Mouse (Mus musculus) embryo, embryonic 11.5 days (tissue): ENCODE data around the gene Gck.
"Not testable (repeated sequence)": the region's sequence is repeated elsewhere in the genome, so short reads cannot be mapped to it uniquely, and the experiment has no call there.

Experiments used
- DNase-seq: peaks from one replicate; pipeline ENCODE4 v3.0.0-alpha.2; 2012; ENCODE audit warnings: low read depth, low spot score

The Gck gene

GRCm38 (mm10) chr11:5954965-5955504, 5.2 kb upstream of the Gck start:
- DNase-seq, result no peak

DNA sequence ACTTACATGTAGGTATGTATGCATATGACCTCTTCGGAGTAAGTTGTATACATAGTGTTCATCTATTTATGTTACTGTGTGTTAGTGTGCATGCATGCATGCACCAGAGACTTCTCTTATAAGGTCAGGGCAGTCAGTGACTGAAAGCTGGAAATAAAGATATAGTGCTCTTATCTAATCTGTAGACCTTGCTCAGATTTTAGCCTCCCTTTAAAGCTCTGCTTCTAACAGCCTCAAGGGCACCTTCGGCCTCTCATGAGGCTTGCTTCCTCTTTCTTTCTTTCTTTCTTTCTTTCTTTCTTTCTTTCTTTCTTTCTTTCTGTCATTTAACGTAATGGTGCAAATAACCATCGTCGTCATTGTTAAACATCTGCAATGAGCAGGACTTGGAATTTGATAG, 4.6 kb upstream of the Gck start:
- no peak for DNase-seq

- no peak for DNase-seq
Observed at GRCm38 (mm10) chr11:5953130-5953765, 3.4 kb upstream of the Gck start.

GRCm38 (mm10) chr11:5952501-5952900, 2.6 kb upstream of the Gck start:
- no peak for DNase-seq

- no peak for DNase-seq
Observed at GRCm38 (mm10) chr11:5948546-5949250, 1.2 kb downstream of the Gck start.

GRCm38 (mm10) chr11:5947796-5948195, 2.1 kb downstream of the Gck start:
- DNase-seq, result no peak

DNA sequence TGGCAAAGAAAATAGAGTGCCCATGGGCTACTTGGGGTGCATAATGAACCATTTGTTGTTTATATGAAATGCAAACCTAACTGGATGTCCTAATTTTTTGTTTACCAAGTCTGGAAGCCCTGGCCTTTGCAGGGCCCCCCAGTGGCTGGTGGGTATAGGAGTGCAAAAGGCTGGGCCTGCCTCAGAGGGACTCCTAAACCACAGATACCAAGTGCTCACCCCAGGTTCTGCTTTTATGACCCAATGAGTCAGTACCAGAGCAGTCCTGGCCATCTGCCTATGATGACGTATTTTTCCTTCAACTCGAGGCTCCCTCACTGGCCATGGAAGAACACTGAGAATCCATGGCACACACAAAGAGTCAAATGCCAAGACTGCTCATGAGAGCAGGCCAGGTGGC, 4.8 kb downstream of the Gck start:
- no peak for DNase-seq

DNA sequence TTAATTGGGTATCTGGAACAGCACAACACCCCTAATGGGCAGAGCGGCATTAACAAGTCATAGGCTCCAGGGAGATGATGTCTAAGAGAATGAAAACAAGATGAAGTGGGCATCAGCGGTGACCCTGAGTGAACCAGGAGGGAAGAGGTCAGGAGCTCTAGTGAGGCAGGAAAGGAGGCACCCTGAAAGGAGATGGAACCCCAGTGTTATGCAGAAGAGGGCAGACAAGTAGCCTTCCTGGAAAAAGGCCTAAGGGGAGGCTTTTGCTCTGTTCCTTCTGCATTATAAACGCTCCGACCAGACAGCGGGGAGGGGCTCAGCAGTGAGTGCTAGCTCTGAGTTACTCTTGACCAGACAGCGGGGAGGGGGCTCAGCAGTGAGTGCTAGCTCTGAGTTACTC, 6.9 kb downstream of the Gck start:
- no peak for DNase-seq

- not testable (repeated sequence) for DNase-seq
Observed at GRCm38 (mm10) chr11:5934531-5934930, 15.3 kb downstream of the Gck start.

- not testable (repeated sequence) for DNase-seq
Observed at GRCm38 (mm10) chr11:5931947-5932346, 17.9 kb downstream of the Gck start.

- no peak for DNase-seq
Observed at GRCm38 (mm10) chr11:5930578-5930977, 19.3 kb downstream of the Gck start.

DNA sequence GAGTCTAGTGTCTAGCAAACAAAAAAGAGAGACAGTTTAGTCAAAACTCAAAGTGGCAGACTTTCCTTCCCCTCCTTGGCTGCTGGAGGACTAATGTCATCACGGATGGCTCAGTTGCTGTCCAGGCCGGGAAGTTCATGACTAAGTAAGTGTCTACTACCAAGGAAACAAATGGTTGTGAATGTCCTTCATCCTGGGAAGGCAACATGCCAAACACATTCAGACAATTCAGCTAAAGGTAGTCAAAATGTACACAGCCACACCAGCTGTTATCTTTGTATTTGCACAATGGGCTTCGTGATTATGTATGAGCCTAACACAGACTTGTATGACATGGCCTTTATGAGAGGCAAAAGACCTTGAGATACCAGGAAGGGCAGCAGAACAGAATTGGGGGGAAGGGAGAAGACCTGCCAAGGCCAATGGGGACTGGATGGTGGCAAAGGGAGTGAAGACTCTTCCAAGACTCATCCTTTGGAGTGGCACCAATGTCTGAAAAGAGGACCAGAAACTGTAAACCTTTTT, 23.1 kb downstream of the Gck start:
- DNase-seq, result no peak

DNA sequence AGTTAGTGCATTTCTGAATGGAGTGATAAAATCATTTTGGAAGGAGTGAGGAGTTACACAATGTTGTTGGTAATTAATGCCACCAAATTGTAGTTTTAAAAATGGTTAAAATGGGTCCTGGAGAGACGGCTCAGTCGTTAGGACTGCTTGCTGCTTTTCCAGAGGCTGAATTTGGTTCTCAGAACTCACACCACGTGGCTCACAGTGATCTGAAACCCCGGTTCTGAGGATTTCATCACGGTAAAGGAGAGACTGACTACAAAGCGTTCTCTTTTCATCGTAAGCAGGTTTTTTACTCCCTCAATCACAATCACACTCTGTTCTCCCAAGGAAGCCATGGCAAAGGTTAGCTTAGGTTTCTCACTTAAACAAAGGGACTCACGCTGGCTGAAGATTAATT, 25.2 kb downstream of the Gck start:
- DNase-seq, result no peak

DNA sequence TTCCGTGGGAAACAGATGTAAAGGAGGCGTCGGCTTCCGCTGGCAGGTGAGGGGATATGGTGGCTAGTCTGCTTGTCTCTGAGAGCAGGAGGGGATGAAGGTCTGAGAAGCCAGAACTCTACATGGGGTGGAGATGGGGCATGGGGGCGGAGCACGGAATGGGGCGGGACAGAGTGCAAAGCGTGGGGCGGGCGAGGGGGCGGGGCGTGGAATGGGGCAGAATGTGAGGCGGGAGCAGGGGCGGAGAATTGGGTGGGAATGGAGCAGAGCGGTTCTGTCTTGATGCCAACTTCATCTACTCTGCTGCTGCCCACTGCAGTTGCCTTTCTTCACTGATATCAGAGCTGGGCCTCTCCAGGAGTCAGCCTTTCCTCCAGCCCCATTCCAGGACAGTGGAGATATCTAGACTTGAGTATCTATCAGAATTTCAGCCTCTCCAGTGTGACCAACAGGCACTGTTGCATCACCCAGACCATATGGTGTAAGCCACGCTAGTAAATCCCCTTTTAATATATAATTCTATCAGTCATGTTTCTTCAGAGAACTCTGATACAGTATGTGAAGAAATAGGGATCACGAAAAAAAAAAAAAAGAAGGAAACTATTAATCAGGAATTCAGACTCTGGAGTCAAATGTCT, 29.4 kb downstream of the Gck start:
- no peak for DNase-seq

DNA sequence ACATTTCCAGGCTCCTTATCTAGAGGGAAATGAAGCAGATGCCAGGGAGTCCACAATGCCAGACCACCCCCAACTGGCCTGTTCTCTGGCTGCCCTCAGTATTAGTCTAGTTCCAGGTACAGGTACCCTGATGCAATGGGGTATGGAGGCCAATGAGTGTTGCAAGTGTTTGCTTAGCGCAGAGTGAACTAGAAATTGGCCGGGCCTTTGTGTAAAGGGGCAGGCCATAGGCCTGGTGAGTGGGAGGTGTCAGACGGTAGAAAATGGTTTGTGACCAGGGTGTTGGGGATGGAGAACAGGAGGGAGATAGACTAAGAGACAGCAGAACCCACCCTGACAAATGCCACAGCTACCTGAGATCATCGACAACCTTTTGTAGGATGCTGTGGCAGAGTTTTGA, 30.3 kb downstream of the Gck start:
- no peak for DNase-seq

DNA sequence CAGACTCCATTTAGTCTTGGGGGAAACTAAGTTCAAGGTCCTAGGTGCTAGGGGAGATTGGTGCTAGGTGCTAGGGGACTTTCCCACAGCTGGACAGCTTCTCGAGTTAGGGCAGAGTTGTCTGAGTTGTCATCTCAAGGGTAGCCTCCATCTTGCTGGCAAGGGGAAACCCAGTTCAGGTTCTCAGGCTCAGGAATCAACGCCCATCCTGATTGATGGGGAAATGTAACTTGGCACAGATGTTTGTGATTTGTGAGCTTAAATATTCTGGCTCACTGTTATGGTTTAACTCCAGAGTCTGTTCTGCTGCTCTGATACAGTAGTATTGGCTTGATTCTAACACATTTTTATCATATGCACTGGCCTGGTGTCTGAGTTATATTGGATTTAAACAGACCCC, 31.8 kb downstream of the Gck start:
- DNase-seq, result no peak

- DNase-seq, result no peak
Observed at GRCm38 (mm10) chr11:5916178-5916548, 33.7 kb downstream of the Gck start.

DNA sequence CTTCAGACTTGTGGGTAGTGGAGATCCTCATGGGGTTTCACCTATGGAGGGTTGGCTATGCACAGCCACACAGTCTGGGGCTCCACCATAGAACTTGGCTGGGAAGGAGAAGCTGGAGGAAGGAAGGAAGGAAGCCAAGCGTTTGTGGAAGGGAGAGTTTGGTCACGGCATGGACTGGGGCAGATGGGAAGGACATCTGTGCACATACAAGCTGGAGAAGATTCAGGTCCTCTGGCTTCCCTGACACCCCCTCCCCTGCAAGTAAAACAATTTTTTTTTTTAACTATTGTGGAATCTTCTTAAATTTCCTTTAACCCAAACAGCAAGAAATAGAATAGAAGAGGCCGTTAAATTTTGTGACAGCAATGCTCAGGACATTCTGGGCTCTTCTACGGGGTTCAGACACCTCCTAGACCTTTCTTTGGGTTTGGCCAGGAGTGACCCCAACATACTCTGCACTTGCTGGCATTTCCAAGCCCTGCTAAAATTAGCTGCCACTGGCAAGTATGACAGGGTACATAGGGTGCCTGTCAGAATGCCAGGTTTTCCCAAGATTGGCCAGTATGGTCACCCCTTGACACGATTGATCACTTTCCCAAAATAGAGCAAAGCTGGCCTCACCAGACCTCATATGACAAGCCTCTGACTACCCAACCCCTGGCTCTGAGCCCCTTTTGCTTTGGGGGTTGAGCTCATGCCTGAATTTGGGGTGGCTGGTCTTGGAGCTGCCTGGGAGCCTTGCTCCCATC, 34.3 kb downstream of the Gck start:
- DNase-seq, result no peak

DNA sequence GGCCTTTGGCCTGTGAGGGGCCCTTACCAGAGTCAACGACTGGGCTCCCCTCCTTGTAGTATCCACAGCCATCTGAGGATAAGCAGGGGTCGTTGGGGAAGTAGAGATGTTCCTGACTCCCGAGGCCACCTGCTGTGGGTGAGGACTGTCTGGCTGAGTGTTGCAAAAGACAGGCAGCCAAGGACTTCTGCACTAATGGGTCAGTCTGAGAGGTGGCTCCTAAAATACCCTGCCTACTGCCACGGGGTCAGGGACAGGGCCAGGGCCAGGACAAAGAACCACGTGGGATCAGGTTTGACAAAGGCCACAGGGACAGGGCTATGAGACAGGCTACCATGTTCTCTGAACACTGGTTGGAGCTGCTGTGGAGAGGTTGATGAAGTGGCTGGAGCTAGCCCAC, 34.9 kb downstream of the Gck start:
- no peak for DNase-seq

DNA sequence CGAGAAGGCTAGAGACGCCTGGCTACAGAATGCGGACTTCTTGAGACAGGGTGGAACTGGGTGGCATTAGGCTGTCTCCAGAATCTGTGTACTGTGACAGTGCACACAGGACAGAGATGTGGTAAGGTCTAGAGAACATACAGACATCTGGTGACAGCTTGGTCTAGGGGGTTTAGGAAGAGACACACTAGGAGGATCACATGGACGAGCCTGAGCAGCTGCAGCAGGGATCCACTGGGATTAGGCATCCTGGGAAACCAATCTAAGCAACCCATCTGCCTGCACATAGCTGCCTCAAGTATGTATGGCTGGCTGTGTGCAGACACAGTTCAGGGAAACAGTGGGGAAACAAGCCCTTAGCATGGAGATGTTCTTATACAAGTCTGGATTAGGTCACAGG, 35.9 kb downstream of the Gck start:
- no peak for DNase-seq

GRCm38 (mm10) chr11:5913256-5913655, 36.6 kb downstream of the Gck start:
- DNase-seq, result no peak

- no peak for DNase-seq
Observed at GRCm38 (mm10) chr11:5912635-5913034, 37.2 kb downstream of the Gck start.
